Mouse (Mus musculus) lung, postnatal 0 days (tissue): ENCODE measurements around the gene Gmds.

Source experiments
- CTCF ChIP-seq: IDR thresholded peaks from 2 replicates; pipeline ENCODE4 v1.5.1; 2016; ENCODE audit warnings: antibody characterized with exemption, mild to moderate bottlenecking
- EP300 ChIP-seq: IDR thresholded peaks from 2 replicates; pipeline ENCODE4 v1.6.1; 2016; ENCODE audit warnings: antibody characterized with exemption, mild to moderate bottlenecking, control low read depth

GRCm38 (mm10) chr13:31828446-31828845 lies 510.1 kb downstream of the Gmds start:
- TF ChIP-seq CTCF (no peak), EP300 (no peak)
